Mouse (Mus musculus): ENCODE data around the gene Wdr24. TPM values are rescaled to one million over a fixed set of nuclear protein-coding genes. Genes with fewer than 3 reads are reported as not detected.

Gene Wdr24
- polyA plus RNA-seq, 1 experiment from 2014 or later, result 18.6 TPM

Small RNAs within 50 kb of the gene (microRNA-seq; reads per million reads assigned to microRNA genes)
- gene Mir3082 (3.2 reads per million, percentile 10 among the genes with 10 or more reads in this experiment), gene Mir6966 (1.5 reads per million)

Other genes with a start within 250 kb of the Wdr24 start
- 31.8 and 35.9 TPM in 2 replicates for gene Lmf1, start 244.5 kb upstream of the Wdr24 start, polyA plus RNA-seq (2021; fragmentation: Nextera tagmentation)
- 621 and 686 TPM in 2 replicates for gene Gng13, start 106.5 kb upstream of the Wdr24 start, polyA plus RNA-seq (2021; fragmentation: Nextera tagmentation)
- 0.99 and 1.8 TPM in 2 replicates for gene Chtf18, start 96.2 kb upstream of the Wdr24 start, polyA plus RNA-seq (2021; fragmentation: Nextera tagmentation)
- gene Rpusd1, start 96.0 kb upstream of the Wdr24 start, polyA plus RNA-seq (2021; fragmentation: Nextera tagmentation), result 52.1 and 53.1 TPM in 2 replicates
- gene Mslnl, start 87.6 kb upstream of the Wdr24 start, polyA plus RNA-seq (2021; fragmentation: Nextera tagmentation), result not detected in 2 replicates
- 0.21 and 0.24 TPM in 2 replicates for gene Msln, start 69.2 kb upstream of the Wdr24 start, polyA plus RNA-seq (2021; fragmentation: Nextera tagmentation)
- gene Narfl, start 49.9 kb upstream of the Wdr24 start, polyA plus RNA-seq (2021; fragmentation: Nextera tagmentation), result 32.8 and 34.8 TPM in 2 replicates
- 76.2 and 91.6 TPM in 2 replicates for gene Haghl, start 38.0 kb upstream of the Wdr24 start, polyA plus RNA-seq (2021; fragmentation: Nextera tagmentation)
- gene Ccdc78, start 37.0 kb upstream of the Wdr24 start, polyA plus RNA-seq (2021; fragmentation: Nextera tagmentation), result 0.36 and 0.49 TPM in 2 replicates
- 182 and 194 TPM in 2 replicates for gene Fam173a, start 30.7 kb upstream of the Wdr24 start, polyA plus RNA-seq (2021; fragmentation: Nextera tagmentation)
- 2.4 and 3.0 TPM in 2 replicates for gene AC134908.4, start 28.0 kb upstream of the Wdr24 start, polyA plus RNA-seq (2021; fragmentation: Nextera tagmentation)
- 7.3 and 11.1 TPM in 2 replicates for gene Metrn, start 26.5 kb upstream of the Wdr24 start, polyA plus RNA-seq (2021; fragmentation: Nextera tagmentation)
- 218 and 257 TPM in 2 replicates for gene Fbxl16, start 14.5 kb upstream of the Wdr24 start, polyA plus RNA-seq (2021; fragmentation: Nextera tagmentation)
- gene Jmjd8, start 5.2 kb downstream of the Wdr24 start, polyA plus RNA-seq (2021; fragmentation: Nextera tagmentation), result 33.3 and 39.5 TPM in 2 replicates
- gene Stub1, start 9.8 kb downstream of the Wdr24 start, polyA plus RNA-seq (2021; fragmentation: Nextera tagmentation), result 365 and 398 TPM in 2 replicates
- gene Rhbdl1, start 13.7 kb downstream of the Wdr24 start, polyA plus RNA-seq (2021; fragmentation: Nextera tagmentation), result 18.4 and 27.7 TPM in 2 replicates
- 2.1 and 2.8 TPM in 2 replicates for gene Gm20683, start 18.1 kb downstream of the Wdr24 start, polyA plus RNA-seq (2021; fragmentation: Nextera tagmentation)
- gene Rhot2, start 21.2 kb downstream of the Wdr24 start, polyA plus RNA-seq (2021; fragmentation: Nextera tagmentation), result 8.6 and 8.7 TPM in 2 replicates
- 2.1 and 2.3 TPM in 2 replicates for gene Wdr90, start 37.9 kb downstream of the Wdr24 start, polyA plus RNA-seq (2021; fragmentation: Nextera tagmentation)
- gene Mcrip2, start 45.1 kb downstream of the Wdr24 start, polyA plus RNA-seq (2021; fragmentation: Nextera tagmentation), result 36.0 and 36.4 TPM in 2 replicates
- 87.8 and 94.9 TPM in 2 replicates for gene Mettl26, start 51.4 kb downstream of the Wdr24 start, polyA plus RNA-seq (2021; fragmentation: Nextera tagmentation)
- not detected in 2 replicates for gene Wfikkn1, start 57.2 kb downstream of the Wdr24 start, polyA plus RNA-seq (2021; fragmentation: Nextera tagmentation)
- gene Rab40c, start 96.1 kb downstream of the Wdr24 start, polyA plus RNA-seq (2021; fragmentation: Nextera tagmentation), result 6.4 and 7.1 TPM in 2 replicates
- gene Pigq, start 121.3 kb downstream of the Wdr24 start, polyA plus RNA-seq (2021; fragmentation: Nextera tagmentation), result 115 and 168 TPM in 2 replicates
- 1.6 and 1.9 TPM in 2 replicates for gene Nhlrc4, start 121.3 kb downstream of the Wdr24 start, polyA plus RNA-seq (2021; fragmentation: Nextera tagmentation)
- 0.54 and 1.1 TPM in 2 replicates for gene A930017K11Rik, start 128.9 kb downstream of the Wdr24 start, polyA plus RNA-seq (2021; fragmentation: Nextera tagmentation)
- gene Capn15, start 162.2 kb downstream of the Wdr24 start, polyA plus RNA-seq (2021; fragmentation: Nextera tagmentation), result 9.0 and 12.3 TPM in 2 replicates
- 5.9 and 6.4 TPM in 2 replicates for gene Rab11fip3, start 245.9 kb downstream of the Wdr24 start, polyA plus RNA-seq (2021; fragmentation: Nextera tagmentation)

Measured in layer of hippocampus, adult 6 months (tissue).